Mouse (Mus musculus) MEL-GATA-1-ER (cell line): ENCODE data around the gene Ascl2.
A peak's percentile ranks its signal among the peaks of the same experiment; 100 is the strongest.

Experiments
- DNase-seq: peaks from one replicate; pipeline ENCODE4 v3.0.0-alpha.2; 2012; ENCODE audit warnings: low read depth; ENCODE audit errors: extremely low read depth

Gene Ascl2

DNA sequence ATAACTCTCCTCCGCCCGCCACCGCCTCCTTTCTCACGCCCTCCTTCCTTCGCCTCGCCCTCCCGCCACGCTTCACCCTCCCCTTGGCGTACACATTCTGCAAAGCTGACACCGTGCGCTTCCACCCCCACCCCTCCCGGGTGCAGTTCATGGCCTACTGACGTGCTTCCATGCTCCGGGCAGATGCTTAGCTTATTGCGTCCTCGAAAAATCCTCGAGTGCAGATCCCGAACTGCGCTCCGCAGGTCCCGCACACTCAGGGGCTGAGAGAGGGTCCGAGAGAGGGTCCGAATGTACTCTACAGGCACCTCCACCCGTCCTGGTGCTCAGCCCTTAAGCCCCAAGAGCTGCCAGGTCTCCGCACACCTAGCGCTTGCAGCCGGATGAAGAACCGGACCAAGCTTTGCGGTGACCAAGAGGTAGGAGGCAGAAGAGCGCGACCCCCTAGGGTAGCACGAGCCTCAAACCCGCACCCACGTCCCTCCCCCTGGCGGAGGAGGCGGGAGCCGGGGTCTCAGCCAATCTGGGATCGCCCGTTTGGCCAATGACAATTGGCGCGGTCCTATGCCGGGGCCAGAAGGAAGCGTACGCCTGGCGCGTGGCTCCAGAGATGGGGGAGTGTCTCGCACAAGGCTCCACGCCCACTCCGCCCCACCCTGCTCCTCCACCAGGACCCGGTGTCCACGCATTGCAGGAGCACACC lies at the start of gene Ascl2:
TSS of gene Ascl2 (minus strand) at position 456 of the 703 bp plus-strand sequence.
- DNase-seq: no peak

DNA sequence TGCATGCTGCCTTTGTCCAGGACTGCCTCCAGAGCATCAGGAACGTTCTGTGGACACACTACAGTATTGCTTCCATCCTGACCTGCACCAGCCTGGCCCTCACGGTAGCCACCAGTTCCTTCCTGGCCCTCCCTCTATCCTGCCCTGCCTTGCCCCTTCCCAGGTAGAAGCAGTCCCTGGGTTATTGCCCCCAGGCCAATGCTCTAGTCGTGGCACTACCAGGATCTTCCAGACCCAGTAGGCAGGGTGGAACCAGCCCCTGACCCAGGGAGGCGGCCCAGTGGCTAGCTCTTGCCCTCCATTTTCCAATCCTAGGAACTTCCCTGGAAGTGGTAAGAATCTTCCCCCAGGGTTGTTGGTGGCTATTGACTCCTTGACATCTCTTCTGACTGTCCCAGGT lies 48.1 kb upstream of the Ascl2 start:
- no peak for DNase-seq

DNA sequence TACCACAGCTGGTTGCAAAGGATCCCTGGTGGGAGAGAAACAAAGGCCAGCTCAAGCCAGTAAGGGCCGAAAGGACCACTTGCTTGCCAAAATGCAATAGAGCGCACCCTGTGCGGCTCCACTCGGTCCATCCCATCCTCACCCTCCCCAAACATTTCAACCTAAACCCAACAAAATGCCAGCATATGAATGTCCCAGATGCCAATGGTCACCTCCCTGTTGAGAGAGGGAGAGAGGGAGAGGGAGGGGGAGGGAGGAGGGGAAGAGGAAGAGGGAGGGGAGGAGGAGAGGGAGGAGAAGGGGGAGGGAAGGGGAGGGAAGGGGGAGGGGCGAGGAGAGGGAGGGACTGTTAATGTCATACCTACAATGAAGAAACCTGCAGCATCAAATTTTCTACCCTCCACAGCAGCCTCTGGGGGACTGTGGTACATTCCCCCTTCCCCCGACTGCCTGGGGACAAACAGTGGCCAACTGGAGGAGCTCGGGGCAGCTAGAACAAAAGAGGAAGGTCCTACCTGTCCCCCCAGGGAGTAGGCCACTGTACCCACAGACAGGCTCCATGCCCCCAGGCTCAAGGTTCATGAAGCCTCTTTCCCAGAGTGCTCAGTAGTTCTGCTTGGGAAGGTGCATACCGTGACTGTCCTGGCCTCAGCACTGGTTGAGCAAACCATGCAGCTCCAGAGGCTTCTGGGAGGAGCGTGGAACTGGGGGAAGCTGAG lies 47.5 kb upstream of the Ascl2 start:
- DNase-seq: no peak

DNA sequence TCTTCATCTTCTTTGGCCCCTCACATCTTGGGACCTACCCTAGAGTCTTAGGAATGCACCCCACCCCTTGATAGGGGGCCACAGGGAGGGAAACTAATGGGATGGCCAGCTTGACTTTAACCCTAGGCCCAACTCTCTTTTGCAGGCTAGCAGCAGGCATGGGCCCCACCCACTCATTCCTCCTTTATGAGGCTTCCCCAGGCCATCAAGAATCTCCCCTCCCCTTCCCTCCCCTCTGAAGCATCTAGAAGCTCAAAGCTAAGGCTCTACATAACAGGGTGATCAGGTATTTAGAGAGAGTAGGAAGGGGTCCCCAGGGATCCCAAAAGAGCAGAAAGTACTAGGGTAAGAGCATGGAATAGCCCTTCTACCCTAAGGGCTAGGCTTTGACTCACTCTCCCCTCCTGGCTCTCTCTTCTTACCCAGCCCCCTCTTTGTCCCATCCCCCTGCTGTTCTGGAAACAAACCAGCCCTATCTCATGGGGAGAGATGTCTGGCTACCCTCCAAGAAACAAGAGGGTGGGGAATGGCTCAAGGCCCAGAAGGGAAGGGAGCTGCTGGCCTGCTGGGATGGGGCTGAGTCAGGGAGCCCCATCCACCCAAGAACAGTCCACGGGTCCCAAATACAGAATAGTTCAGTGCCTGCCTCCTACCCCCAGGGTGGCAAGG lies 46.8 kb upstream of the Ascl2 start:
- peak; percentile 63 for DNase-seq

DNA sequence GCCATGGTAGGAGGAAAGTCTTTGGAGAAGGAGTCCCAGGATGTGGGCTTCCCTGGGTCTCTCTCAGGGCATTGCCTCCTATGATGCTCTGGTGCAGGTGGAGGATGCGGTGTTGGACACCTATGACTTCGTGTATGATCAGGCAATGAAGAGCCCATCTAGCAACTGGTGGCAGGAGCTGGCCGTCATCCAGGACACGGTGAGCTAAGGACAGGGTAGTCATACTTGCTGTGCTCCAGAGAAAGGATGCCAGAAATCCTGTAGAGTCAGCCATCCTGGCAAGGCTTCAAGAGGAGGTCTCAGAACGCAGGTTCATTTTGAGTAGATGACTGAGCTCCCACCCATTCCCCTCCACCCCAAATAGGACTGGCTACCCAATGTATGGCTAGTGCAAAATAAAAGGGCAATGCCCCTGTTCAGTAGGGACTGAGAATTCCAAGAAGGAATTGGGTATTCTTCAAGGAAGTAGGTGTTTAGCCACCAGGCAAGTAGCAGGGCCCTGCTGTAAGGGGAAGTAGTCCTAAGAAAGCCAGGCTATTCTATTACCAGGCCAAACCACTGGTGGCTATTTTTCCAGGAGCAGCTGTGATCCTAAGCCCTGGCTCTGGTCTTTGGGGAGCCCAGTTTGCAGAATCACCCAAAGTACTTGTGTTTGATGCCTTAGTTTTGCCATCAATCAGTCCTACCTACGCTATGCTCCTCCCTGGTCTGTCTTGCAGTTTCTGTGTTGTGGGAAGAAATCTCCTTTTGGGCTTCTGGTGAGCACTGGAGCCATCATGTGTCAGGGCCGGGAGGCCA lies 46.0 kb upstream of the Ascl2 start:
- DNase-seq: no peak

DNA sequence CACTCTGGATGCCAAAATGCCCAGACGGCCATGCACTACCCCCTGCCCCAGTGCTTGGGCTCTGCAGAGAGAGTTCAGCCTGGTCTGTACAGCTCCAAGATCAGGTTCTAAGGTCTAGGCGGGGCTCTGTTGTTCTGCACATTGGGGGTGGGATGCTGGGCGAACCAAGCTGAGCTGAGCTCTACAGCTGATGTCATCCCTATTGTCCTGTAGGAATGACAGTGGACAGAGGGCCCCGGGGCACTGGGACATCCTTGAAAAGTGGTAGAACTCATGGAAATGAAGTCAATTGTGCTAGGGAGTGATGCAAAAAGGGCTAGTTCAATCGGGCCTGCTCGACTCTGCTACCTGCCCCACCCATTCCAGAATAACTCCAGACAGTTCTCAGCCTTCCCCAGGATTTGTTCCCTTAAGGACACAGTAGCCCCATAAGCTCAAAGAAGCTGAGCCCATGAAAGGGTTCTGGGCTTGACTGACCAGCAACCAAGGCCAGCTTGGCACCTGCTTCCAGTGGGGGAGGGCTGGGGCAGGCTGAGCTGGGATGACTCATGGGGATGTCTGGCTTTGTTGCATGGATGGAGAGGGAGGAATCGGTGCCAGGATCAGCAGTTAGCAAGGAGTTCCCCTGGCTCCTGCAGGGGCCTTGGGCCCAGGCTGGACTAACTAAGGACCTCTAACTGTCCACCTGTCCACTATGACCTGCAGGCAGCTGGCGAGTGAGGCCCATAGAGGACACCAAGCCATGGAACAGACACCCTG lies 44.5 kb upstream of the Ascl2 start:
- no peak for DNase-seq

DNA sequence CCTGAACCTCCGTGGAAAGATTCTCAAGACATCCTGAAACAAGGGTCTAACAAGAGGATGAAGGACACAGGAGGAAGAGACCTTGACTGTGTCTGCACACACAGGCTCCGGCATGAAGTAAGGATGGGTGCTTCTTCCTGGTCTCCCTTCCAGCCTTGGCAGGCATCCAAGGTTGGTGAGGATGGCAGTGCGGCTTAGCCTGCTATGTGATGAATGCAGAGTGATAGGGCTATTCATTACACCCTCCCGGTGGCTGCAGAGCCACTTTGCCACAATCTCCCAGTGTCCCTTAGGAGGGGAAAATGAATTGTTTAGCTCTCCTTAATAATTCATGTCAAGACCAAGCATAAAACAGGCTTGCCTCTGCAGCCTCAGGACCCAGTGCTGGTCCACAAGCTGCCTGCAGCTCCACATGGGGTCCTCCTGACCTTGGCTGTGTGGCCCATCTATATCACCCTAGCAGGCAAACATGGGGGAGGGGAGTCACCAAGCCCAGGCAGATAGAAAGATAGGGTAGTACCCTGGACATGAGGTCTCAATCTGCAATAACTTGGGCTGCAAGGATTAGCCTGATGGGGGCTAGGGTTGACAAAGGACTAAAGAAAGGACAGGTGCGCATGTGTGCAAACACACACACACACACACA lies 43.3 kb upstream of the Ascl2 start:
- no peak for DNase-seq

DNA sequence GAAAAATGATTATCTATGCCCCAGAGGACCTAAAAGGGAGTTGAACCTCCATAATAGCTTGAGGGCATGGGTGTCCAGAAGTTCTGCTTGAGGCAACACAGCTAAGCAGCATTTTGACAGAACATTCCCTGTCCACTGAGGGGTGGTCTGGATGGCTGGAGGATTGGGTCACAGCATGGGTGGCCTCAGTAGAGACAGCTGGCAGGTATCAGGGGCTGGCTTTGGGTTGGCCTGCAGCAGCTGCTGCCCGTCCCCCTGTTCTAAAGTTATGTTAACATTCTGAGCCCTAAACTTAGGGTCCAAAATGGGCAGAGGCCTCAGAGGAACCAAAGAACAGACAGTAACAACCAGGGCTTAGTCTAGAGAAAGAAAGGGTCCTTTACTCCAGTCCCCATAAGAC lies 42.2 kb upstream of the Ascl2 start:
- no peak for DNase-seq

DNA sequence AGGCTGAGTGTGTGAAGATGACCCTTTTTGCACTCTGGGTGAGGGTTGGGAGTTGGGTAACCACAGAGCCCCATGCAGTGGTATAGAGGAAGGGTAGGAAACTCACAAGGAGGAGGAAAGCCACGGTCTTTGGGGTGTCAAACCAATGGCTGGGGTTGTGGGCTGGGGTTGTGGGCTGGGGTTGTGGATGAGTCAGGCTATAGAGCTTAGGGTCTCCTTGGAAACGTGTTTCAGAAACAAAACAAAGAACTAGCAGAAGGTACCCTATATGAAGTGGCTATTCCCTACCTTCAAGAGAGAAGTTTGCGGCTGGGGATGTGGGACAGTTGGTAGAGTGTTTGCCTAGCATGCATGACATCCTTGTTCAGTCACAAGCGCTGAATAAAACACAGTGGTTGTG lies 40.9 kb upstream of the Ascl2 start:
- DNase-seq: no peak

DNA sequence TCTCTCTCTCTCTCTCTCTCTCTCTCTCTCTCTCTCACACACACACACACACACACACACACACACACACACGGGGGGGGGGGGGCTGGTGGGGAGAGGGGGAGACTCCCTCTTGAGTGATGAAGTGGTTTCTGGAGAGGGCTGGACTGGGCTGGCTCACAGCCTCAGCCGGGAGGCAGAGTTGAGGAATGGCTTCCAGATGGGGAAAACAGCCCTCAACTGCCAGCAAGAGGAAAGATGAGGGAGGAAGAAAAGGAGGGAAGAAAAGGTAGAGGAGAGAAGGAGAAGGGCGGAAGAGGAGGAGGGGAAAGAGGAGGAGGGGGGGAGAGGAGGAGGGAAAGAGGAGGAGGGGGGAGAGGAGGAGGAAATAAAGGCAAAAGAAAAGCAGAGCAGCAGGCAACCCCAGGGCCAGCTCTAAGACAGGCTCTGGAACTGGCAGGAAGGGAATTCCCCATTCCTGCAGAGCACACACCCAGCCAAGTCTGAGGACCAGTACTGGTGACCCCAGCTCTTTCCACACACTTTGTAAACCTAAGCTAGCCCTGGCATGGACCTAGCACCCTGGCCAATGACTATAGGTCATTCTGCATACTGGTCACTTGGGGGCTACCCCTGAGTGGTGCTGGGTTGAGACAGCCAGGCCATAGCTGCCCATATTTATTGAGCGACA lies 40.1 kb upstream of the Ascl2 start:
- no peak for DNase-seq

DNA sequence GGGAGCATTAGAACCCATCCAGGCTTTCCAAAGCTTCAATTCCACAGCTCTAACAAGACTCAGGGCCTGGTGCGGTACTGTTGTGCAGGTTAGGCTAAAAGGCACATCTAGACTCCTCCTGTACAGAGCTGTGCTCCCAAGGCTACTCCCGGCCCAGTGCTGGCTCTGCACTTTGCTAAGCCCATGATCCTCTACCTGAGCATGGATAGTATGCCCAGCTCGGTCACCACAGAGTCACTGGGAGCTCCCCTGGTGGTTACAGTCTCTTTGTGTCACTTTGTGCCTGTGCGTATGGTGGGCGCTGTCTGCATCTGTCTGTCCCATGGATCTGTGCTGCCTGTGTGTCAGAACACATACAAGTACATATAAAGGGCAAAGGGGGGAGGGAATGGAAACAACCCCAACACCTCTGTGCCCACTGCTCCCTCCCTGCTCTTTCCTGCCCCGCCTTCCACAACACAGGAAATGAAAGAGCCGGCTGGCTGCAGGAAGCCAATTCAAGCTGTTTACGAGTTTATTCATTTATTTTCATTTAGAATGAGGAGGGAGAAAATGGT lies 39.4 kb upstream of the Ascl2 start:
- DNase-seq: no peak

DNA sequence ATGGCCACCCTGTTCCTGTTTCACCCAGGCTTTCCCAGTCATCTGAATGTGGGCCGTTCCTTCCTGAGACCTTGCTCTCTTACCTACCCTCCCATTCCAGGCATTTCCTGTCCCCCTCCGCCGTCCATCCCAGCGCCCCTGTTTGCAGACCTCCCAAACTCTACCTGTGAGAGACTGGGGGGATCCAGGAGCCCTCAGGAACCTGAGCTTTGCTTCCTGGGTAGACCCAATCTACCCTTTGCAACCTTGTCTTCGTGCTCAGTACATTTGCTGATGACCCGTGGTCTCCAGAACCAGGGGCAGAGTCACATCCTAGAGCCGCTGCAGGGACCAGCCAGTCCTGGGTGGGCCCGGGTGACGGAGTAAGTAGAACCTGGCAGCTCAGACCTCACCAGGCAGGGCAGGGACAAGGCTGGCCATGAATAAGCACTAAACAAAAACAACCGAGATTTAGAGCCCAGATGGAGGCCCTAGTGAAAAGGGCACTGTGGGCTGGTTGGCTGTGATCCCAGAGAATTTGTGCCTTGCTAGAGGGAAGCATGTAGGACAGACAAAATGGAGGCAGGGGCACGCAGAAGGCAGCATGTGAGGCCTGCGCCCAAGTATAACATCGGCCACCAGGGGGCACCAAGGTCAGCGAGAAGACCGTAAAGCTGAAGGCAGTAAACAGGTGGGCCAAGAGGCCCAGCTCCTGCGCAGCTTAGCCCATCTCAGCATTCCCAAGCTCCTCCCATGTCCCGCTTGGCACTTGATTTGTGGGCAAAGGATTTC lies 38.7 kb upstream of the Ascl2 start:
- DNase-seq: peak; percentile 79

DNA sequence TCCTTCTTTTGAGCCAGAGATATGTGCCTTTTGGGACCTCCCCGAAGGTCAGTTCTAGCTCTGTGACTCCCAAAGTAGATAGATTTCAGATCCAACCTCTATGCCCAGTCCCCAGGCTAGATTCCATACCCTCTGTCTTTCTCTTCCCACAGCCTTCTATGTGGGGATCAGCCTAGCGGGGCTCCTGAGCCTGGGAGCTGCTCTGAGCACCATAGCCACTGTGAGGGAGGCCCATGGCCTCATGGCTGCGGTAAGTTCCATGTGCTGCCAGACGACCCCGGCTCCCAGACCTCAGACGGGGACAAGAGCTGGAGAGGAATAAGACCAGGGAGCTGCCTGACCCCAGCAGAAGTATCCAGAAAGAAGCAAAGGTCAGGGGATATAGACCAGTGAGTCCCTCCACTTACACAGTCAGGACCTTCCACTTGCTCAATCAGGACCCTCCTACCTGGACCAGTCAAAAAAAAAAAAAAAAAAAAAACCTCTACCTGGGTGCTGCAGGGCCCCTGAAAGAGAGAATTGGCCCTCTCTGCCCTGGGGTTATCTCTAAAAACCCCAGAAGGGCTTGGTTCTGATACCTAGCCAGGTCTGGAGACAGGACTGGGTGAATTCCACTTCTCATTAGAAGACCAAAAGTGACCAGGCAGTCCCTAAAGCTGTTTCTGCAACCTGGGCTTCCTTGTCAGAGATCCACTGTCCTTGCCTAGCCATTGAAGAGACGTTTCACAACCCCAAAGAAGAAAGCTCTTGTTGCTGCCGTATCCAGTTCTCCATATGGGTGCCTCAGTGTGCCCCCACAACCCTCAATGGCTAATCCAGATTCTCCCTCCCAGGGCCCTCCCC lies 37.9 kb upstream of the Ascl2 start:
- DNase-seq: no peak

DNA sequence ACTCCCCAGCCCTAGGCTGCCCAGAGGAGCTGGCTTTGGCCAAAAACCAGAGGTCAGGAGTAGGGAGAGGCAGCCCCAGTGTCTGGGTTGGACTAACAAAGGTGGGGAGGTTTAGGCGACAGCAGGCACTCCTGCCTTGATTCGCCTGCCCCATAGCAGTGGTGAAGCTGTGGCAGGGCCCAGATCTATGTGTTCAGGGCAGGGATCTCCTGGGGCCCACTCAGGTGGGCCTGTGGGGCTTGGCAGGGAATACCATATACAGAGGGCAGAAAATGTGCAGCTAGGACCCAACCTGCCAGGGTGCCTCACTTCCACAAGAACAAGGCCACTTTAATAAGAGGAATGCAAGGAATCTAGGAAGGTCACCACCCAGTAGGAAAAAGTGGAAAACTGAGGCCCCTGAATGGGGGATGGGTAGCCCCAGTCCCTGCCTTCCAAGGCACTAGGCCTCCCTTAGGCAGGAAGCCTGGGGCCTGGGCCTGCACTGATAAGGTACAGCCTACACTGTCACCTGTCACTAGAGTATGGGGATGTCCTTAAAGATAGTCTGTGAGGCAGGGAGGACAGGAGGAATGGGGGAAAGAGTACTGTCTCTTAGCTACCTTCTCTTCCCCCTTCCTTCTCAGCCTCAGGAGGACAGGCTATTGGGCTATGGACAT lies 37.2 kb upstream of the Ascl2 start:
- peak; percentile 89 for DNase-seq

DNA sequence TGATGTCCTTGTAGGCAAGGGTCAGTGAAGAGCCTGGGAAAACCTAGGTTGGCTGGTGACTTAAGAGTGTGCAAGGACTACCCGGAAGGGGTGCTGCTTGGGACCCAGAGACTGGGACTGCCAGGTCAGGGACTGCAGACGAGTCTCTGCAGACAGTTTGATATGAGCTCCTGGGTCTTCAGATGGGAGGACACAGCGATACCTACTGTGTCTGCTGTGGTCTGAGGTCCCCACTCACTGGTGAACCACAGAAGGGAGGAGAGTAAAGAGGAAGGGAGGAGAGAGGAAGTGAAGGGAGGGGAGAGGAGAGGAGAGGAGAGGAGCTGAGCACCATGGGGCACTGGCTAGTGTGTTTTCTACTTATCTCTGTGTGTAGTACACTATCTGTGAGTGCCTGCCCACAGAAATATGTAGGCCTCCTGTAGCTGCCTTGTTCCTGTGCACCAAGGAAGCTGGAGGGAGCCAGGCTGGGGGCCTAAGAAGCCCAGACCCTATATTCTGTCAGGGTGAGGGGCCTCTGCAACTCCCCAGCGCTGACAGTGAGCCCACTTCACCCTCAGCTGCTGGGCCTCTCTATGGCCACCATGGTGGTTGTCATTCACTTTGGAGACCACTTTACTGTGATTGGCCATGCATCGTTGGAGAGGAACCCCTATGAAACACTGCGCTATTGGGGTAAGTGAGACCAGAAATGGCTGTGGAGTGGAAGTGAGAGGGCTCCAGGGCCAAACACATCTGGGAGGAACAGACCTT lies 36.5 kb upstream of the Ascl2 start:
- peak; percentile 98 for DNase-seq

DNA sequence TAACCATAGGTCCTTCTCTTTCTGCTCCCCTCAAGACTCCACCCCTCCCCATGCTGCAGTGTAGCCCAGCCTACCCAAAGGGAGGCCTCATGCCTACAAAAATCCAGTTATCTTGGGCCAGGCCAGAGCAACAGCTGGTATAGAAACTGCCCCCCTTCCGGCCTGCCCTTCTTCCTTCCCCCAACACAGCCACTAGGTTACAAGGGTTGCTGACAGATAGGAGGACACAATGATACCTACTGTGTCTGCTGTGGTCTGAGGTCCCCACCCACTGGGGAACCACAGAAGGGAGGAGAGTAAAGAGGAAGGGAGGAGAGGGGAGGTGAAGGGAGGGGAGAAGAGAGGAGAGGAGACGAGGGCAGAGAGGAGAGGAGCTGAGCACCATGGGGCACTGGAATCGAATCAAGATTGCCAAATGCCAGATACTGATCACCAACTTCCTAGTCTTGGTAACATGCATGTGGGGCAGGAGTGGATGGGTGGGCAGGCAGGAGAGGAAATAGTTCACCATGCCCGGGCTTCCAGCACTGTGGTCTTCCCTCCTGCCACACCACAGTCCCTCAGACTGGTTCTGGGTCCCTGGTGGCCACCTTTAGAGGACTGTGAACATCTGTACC lies 35.8 kb upstream of the Ascl2 start, which contains the start of gene Tspan32:
TSS of gene Tspan32 (plus strand) at position 320 of the 617 bp plus-strand sequence.
- DNase-seq: peak; percentile 99
